Mouse (Mus musculus) mesoderm, embryonic 11.5 days (tissue): ENCODE results near the gene Ppp2r5c.
A peak's percentile ranks its signal among the peaks of the same experiment; 100 is the strongest.

Experiments
- DNase-seq: peaks from one replicate; pipeline ENCODE4 v3.0.0-alpha.2; 2012; ENCODE audit warnings: low read depth, low spot score

The Ppp2r5c gene

GRCm38 (mm10) chr12:110608460-110609152 lies 161.7 kb downstream of the Ppp2r5c start:
- peak; percentile 11 for DNase-seq

GRCm38 (mm10) chr12:110609153-110609497 lies 162.2 kb downstream of the Ppp2r5c start:
- no peak for DNase-seq

- DNase-seq = no peak
Observed at GRCm38 (mm10) chr12:110610713-110611112, 163.8 kb downstream of the Ppp2r5c start.

- no peak for DNase-seq
Observed at GRCm38 (mm10) chr12:110630056-110630455, 183.1 kb downstream of the Ppp2r5c start.
